Mouse (Mus musculus): ENCODE data around the gene Tdp2.
"Not testable (repeated sequence)": the region's sequence is repeated elsewhere in the genome, so short reads cannot be mapped to it uniquely, and the experiment has no call there.

Tdp2 gene

GRCm38 (mm10) chr13:24825587-24825986 is 5.9 kb upstream of the Tdp2 start:
- DNase-seq (ENCODE audit: low read depth) = no peak

DNA sequence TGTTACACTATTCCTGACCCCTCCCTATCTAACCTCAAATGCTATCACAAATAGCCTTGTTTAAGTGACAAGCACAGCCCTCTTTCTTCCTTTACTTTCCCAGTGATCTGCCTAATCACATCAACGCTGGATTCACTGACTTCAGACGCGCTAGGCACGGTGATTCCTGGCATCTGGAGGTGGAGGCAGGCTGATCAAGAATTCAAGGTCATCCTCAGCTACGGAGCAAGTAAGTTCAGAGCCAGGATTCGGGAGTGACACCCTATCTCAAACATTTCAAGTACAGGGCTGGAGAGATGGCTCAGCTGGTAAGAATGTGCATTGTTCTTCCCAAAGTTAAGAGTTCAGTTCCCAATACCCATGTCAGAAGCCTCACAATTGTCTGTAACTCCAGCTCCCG is 5.4 kb upstream of the Tdp2 start:
- no peak for DNase-seq (ENCODE audit: low read depth)

DNA sequence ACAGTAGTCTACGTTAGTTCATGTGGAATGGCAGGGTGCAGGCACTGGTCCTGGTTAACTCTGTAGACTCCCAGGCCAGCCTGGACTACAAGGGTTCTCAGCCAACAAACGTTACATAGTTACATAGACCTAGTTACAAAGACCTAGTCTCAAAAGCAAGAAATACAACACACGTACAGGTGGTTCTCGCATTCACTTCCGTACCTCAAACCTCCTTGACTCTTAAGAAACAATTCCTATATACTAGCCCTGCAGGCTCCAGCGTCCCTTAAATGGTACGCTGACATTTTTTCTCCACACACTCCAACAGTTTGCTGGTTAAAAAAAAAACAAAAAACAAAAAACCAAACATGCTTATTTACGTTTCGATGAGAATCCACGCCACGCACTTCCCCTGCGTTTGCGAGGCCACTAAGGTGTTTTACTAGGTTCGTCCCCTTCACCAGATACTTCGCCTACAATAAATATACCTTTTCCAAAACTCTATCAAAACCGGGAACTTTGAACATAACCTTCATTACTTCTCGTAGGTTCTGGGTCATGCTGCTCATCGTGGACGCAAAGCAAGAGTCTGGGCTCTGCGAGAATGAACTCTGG is 625 bp upstream of the Tdp2 start:
- DNase-seq (ENCODE audit: low read depth) = no peak

DNA sequence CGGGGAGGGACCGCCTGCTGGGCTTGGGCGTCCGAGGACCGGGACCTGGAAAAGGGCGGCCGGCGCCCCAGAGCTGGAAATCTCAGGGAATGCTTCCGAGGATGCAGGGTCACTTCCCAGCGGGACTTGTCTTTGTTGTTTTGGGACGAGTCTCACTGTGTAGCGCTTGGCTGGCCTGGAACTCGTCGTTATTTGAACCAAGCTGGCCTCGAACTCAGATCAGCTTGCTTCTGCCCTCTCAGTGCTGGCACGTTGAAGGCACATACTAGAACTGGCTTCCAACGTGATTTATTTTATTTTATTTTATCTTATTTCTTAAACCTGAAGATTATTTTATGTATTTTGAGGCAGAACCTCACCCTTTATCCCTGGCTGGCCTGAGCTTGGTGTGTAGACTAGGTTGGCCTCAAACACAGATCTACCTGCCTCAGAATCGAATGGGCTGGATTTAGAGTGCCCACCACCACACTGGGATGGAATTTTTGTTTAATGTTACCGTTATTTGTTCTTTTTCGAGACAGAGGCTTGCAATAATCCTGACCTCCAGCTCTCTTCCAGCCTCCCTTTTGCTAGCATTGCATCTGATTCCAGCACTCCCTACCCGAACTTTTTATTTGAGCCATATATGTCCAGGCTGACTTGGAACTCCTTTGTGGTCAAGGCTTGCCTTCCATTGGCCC is 792 bp downstream of the Tdp2 start:
- DNase-seq (ENCODE audit: low read depth) = no peak

GRCm38 (mm10) chr13:24832811-24833155 is 1.3 kb downstream of the Tdp2 start:
- no peak for DNase-seq (ENCODE audit: low read depth)

DNA sequence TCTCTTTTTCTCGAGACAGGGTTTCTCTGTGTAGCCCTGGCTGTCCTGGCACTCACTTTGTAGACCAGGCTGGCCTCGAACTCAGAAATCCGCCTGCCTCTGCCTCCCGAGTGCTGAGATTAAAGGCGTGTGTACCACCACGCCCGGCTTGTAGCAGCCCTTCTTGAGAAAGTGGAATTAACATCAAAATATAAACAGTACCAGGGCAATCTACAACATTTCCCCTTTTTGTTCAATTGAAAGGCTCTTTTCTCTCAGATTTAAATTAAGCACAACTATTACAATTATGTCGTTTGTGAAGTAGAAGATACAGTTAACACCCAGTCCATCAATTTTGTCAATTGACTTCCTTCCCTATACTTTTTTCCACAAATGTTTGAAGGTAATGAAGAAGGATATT is 6.3 kb downstream of the Tdp2 start:
- not testable (repeated sequence) for DNase-seq (ENCODE audit: low read depth)

- DNase-seq (ENCODE audit: low read depth) = no peak
Measured at GRCm38 (mm10) chr13:24839831-24840230, 8.4 kb downstream of the Tdp2 start.

GRCm38 (mm10) chr13:24841702-24842101 is 10.2 kb downstream of the Tdp2 start:
- DNase-seq (ENCODE audit: low read depth) = no peak

DNA sequence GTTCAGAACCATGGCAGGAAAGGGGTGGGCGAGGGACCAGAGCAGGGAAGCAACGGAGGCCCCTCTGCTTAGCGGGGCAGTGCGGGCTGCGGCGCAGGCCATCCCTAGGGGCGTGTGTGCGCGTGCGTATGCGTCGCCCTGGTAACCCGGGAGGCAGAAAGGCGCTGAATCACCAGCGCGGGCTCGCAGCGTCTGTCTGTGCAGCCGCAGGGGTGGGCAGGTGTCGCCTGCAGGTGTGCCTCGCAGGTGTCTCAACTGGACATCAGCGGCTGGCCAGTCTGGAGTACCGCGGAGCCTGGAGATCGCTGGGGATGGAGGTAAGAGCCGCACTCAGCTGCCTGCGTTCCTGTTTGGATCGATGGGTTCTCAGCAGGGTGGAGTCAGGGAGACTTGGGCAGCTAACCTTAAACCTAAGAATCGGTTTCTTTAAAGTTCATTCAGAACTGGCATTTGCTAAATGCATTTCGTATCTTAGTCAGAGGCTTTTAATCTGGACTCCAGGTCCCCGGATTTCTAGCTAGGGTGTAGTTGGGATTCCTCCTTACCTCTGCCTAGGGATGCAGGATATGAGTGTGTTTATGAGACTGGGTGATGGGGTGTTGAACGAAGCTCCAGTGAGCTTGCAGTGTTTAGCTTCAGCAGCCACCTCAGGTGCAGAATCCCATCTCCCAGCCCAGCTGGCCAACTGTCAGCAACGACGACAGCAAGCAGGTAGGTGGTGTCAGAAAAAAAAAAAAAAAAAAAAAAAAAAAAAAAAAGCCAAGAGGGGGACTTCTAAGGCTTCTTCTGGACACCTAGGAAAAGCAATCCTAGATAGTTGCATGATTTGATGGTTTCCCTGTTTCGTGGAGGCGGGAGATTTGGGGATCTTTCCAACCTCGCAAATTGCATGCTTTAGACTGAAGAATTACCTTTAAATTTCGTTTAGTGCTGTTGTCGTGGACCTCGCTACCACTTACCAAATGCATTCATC is 13.8 kb downstream of the Tdp2 start, which contains the start of gene D130043K22Rik:
D130043K22Rik (plus strand) TSS at position 153 of the 973 bp plus-strand sequence.
- no peak for DNase-seq (ENCODE audit: low read depth)

DNA sequence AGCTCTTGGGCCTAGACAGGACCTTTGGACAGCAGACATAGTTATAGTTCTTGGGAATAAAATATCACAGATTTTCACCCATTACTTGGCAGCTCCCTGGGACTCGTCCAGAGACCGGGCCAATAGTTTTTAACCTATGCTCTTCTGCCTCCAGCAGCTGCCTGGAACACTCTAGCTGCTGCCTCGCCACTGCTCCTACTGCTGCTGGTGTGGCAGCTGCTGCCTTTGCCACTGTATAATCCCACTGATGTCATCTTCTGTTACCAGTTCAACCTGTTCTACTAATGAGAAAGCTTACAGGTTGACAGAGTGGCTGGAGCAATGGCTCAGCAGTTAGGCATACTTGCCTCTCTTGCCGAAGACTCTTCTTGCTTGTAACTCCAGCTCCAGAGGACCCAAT is 17.8 kb downstream of the Tdp2 start:
- no peak for DNase-seq (ENCODE audit: low read depth)

- no peak for DNase-seq (ENCODE audit: low read depth)
Measured at GRCm38 (mm10) chr13:24851989-24852388, 20.5 kb downstream of the Tdp2 start.

- no peak for DNase-seq (ENCODE audit: low read depth)
Measured at GRCm38 (mm10) chr13:24852570-24852969, 21.1 kb downstream of the Tdp2 start.

- no peak for DNase-seq (ENCODE audit: low read depth)
Measured at GRCm38 (mm10) chr13:24859115-24859514, 27.6 kb downstream of the Tdp2 start.

DNA sequence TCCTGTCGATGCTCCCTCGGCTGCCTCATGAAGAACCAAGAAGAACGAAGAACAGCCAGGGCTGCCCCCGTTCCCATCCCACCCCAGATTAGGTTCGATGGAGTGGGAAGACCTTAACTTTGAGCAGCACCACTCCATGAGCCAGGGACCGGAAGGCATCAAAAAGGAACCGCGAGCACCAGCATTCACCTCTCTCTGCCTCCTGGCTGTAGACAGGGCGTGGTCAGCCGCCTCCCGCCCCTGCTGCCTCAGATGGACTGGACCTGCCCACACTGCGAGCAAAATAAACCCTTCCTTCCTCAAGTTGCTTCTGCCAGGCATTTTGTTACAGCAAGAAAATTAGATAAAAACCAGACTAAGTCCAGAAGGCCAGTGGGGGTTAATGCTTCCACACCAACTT is 29.6 kb downstream of the Tdp2 start:
- DNase-seq (ENCODE audit: low read depth) = no peak

- no peak for DNase-seq (ENCODE audit: low read depth)
Measured at GRCm38 (mm10) chr13:24862021-24862420, 30.5 kb downstream of the Tdp2 start.

DNA sequence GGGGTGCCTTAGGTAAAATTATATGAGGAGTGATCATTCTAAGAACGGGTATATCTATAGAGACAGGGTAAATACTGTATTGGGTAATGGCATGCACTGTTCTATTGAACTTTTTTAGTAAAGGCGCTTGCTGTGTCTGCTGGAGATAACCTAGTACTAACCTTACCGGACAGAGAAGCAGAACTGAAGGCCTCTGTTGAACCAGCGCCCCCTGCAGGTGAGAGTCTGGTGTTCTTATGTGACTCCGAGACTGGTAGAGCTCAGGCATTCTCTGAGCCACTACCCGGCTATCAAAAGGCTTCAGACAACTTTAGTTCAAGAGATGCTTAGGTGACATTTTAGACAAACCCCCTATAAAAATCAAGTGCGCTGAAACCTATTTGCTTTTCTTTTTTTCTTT is 31.0 kb downstream of the Tdp2 start:
- no peak for DNase-seq (ENCODE audit: low read depth)

- no peak for DNase-seq (ENCODE audit: low read depth)
Measured at GRCm38 (mm10) chr13:24866430-24867402, 35.2 kb downstream of the Tdp2 start.

DNA sequence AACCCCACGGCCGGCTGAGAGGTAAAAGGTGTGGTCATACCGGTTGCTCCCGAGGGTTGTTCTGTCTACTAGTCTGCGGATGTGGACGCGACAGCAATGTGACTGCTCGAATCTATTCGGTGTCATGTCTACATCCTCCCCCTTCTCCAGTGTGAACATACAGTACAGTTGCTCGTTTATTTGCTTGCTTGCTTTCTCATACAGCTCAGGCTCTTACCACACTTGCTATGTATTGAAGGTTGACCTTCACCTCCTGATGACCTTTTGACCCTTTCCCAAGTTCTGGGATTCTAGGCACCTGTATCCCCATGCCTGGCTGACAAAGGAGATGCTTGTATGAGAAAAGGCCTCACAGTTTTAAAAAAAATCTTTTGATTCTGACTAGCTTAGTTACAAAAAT is 36.3 kb downstream of the Tdp2 start:
- DNase-seq (ENCODE audit: low read depth) = no peak

- no peak for DNase-seq (ENCODE audit: low read depth)
Measured at GRCm38 (mm10) chr13:24868233-24868632, 36.8 kb downstream of the Tdp2 start.

DNA sequence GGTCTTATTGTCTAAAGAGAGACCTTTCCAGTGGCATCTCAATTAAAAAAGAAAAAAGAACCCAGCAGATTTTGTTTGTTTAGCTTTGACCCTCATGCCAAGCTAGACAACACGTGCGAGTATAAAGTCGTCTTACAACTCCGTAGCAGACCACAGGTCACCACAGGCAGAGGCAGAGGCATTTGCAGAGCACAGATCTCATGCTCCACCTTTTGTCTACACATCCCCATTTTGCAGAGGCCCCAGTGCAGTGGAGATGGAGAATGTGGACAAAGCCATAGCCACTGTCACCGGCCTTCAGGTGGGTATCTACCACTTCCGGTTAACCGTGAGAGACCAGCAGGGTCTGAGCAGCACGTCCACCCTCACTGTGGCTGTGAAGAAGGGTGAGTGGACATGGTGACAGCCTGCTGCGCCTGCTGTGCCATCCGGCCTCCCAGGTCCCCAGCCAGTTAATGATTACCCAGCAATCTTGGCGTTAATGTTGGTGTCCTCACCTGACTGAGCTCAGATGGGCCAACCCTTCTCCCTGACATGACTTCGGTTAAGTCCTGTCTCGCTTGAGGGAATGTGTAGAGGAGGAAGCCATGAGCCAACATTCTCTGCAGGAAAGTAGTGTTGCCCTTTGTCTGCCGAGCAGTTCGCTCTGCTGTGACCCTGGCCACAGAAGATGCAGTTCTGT is 48.0 kb downstream of the Tdp2 start:
- no peak for DNase-seq (ENCODE audit: low read depth)

DNA sequence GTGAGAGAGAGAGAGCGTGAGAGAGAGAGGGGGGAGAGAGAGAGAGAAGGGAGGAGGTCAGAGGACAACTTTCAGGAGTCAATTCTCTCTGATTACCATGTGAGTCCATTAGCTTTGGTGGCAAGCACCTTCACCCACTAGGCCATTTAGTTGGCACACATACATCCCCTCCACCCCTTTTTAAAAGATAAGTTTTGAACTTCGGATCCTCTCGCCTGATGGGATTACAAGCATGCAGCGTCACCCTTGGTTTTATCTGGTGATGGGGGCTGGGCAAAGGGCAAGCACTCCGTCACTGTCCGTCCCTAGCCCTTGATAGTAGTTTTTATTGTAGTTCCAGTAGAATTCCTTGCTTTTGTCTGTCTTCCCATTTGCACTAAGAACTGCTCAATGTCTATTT is 48.7 kb downstream of the Tdp2 start:
- DNase-seq (ENCODE audit: low read depth) = no peak
